16 mouse cellular contexts compared by ENCODE assay signal in the genomic region with DNA sequence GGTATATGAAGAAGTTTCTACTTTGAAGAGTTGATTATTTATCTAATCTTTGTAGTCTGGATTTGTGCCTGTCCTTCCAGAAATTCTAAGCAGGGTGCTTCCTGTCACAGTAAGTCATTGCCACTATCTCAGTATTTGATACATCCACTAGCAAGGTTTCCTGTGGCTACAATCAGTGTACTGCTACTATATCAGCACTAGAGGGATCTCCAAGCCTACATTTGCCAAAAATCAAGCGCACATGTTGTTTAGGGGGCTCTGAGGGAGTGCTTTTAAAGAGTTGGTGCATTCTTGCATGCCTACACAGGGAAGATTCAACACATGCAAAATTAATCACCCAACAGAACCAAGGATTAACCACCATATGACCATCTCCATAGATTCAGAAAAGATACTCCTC. TPM values are rescaled to one million over a fixed set of nuclear protein-coding genes. Genes with fewer than 3 reads are reported as not detected.
DNase-seq lines count a peak whose midpoint lies in the region; ATAC-seq and TF ChIP-seq lines count a peak whose summit lies in the region.
"Had no signal": no experiment of that assay in that cellular context is flagged by ENCODE, and none has a peak within 500 bp of the region (broad histone marks: within the 10 kb centered on the region; RNA-seq: fewer than 3 reads in every experiment).

No protein-coding gene starts in this region.

- no peaks in the 10 kb centered on the region for H3K79me2 ChIP-seq in heart, adult 2 months (replicated peaks; ENCODE audit: control insufficient read depth, insufficient read depth, low read length)

- intact Hi-C loops in heart, adult 2 months (cut with DNase I): no loop called here

- peak; percentile 31 for TF ChIP-seq CTCF in heart, adult 2 months (IDR thresholded peaks at IDR 0.05)
- peak; percentile 7; the same call in 1 of the 2 replicates for TF ChIP-seq CTCF in liver, embryonic 14.5 days (IDR thresholded peaks at IDR 0.05; ENCODE audit: low read depth)
- peak; percentile 21; the same call in 1 of the 2 replicates for TF ChIP-seq CTCF in E14TG2a.4 (conservative IDR thresholded peaks at IDR 0.05; ENCODE audit: low read length)

- no peaks in the 10 kb centered on the region for H3K27me3 ChIP-seq in heart, adult 2 months (ENCODE audit: control insufficient read depth, insufficient read depth, low read length)
- H3K27me3 ChIP-seq in heart, embryonic 11.5 days (ENCODE audit: control insufficient read depth, insufficient read depth, low read length): no peaks in the 10 kb centered on the region
- no peaks in the 10 kb centered on the region for H3K27me3 ChIP-seq in liver, embryonic 14.5 days (ENCODE audit: control insufficient read depth, insufficient read depth, low read length)
- no peaks in the 10 kb centered on the region; the same call in 1 of the 2 replicates for H3K27me3 ChIP-seq in liver, embryonic 12.5 days (replicated peaks)
- H3K27me3 ChIP-seq in E14TG2a.4 (ENCODE audit: insufficient read depth, low read length): no peaks in the 10 kb centered on the region
- H3K27me3 ChIP-seq: embryonic facial prominence, embryonic 13.5 days; limb, embryonic 12.5 days; liver, embryonic 15.5 days had no signal

- H3K9ac ChIP-seq in heart, adult 2 months (ENCODE audit: low read depth, low read length): no peak overlapping the region
- no peak overlapping the region for H3K9ac ChIP-seq in heart, embryonic 11.5 days (ENCODE audit: low read depth, low read length)
- no peak overlapping the region for H3K9ac ChIP-seq in liver, embryonic 14.5 days (replicated peaks)
- no peak overlapping the region for H3K9ac ChIP-seq in liver, embryonic 12.5 days
- H3K9ac ChIP-seq: embryonic facial prominence, embryonic 13.5 days; limb, embryonic 12.5 days; liver, embryonic 15.5 days had no signal

- H3K4me2 ChIP-seq in heart, embryonic 11.5 days: no peak overlapping the region
- H3K4me2 ChIP-seq in liver, embryonic 14.5 days (ENCODE audit: low read depth): no peak overlapping the region
- H3K4me2 ChIP-seq in liver, embryonic 12.5 days: no peak overlapping the region
- H3K4me2 ChIP-seq: embryonic facial prominence, embryonic 13.5 days; limb, embryonic 12.5 days; liver, embryonic 15.5 days had no signal

- no peaks in the 10 kb centered on the region for H3K9me3 ChIP-seq in heart, embryonic 11.5 days (replicated peaks; ENCODE audit: control insufficient read depth, low read length)
- no peaks in the 10 kb centered on the region for H3K9me3 ChIP-seq in liver, embryonic 14.5 days (ENCODE audit: control insufficient read depth, low read length)
- no peaks in the 10 kb centered on the region for H3K9me3 ChIP-seq in liver, embryonic 12.5 days (replicated peaks)
- no peaks in the 10 kb centered on the region for H3K9me3 ChIP-seq in E14TG2a.4 (ENCODE audit: low read length)
- H3K9me3 ChIP-seq: embryonic facial prominence, embryonic 13.5 days; limb, embryonic 12.5 days; liver, embryonic 15.5 days had no signal

- DNase-seq in heart, adult 2 months: no peak
- DNase-seq in liver, embryonic 14.5 days (ENCODE audit: low read depth in 3 of 3, low spot score in 3 of 3): no peak
- no peak for DNase-seq in gastrocnemius, adult 8-10 months (ENCODE audit: low spot score in 2 of 2)
- DNase-seq: adrenal gland, postnatal 14 days; cerebellum, adult 11 months; kidney, adult 2 months; kidney, postnatal 25 days; right cerebral cortex, adult 18-20 months had no signal

- H3K4me1 ChIP-seq in heart, adult 2 months (ENCODE audit: control insufficient read depth, insufficient read depth, low read length): no peaks in the 10 kb centered on the region
- H3K4me1 ChIP-seq in heart, embryonic 11.5 days (ENCODE audit: control insufficient read depth, insufficient read depth, low read length): no peaks in the 10 kb centered on the region
- no peaks in the 10 kb centered on the region for H3K4me1 ChIP-seq in liver, embryonic 14.5 days (replicated peaks; ENCODE audit: control insufficient read depth in 2 of 2, insufficient read depth in 2 of 2, low read length in 1 of 2)
- H3K4me1 ChIP-seq in liver, embryonic 12.5 days: no peaks in the 10 kb centered on the region
- no peaks in the 10 kb centered on the region for H3K4me1 ChIP-seq in E14TG2a.4 (replicated peaks; ENCODE audit: low read depth, low read length)
- H3K4me1 ChIP-seq: embryonic facial prominence, embryonic 13.5 days; limb, embryonic 12.5 days; liver, embryonic 15.5 days had no signal

- WGBS in heart, adult 2 months: 18% methylated on average over 1 of the region's 1 CpGs
- WGBS in heart, embryonic 11.5 days (ENCODE audit: insufficient replicate concordance): 37% methylated on average over 1 of the region's 1 CpGs
- WGBS in liver, embryonic 14.5 days (ENCODE audit: insufficient replicate concordance): 25% methylated on average over 1 of the region's 1 CpGs
- 28% methylated on average over 1 of the region's 1 CpGs for WGBS in liver, embryonic 12.5 days (ENCODE audit: insufficient replicate concordance)

- H3K27ac ChIP-seq in heart, adult 2 months: no peak overlapping the region
- no peak overlapping the region for H3K27ac ChIP-seq in heart, embryonic 11.5 days (ENCODE audit: low read depth, low read length)
- no peak overlapping the region for H3K27ac ChIP-seq in liver, embryonic 14.5 days
- H3K27ac ChIP-seq in liver, embryonic 12.5 days: no peak overlapping the region
- H3K27ac ChIP-seq: embryonic facial prominence, embryonic 13.5 days; limb, embryonic 12.5 days; liver, embryonic 15.5 days had no signal

- no peak for TF ChIP-seq EP300 in heart, adult 2 months (IDR thresholded peaks at IDR 0.05; ENCODE audit: insufficient read depth, low read depth, low read length)
- no peak for TF ChIP-seq EP300 in liver, embryonic 14.5 days (IDR thresholded peaks at IDR 0.05; ENCODE audit: low read depth)

- no peak for ATAC-seq in heart, embryonic 11.5 days (replicated peaks; ENCODE audit: insufficient number of reproducible peaks, low FRiP score, low TSS enrichment)
- no peak for ATAC-seq in liver, embryonic 14.5 days (ENCODE audit: insufficient read depth)
- ATAC-seq in liver, embryonic 12.5 days: no peak
- peak; percentile 44; the same call in 1 of the 2 replicates for ATAC-seq in megakaryocyte progenitor cell, adult 5-6 weeks (replicated peaks; ENCODE audit: poor library complexity)
- ATAC-seq: forebrain, embryonic 16.5 days had no signal

- no peak overlapping the region for H3K4me3 ChIP-seq in heart, adult 2 months
- H3K4me3 ChIP-seq in heart, embryonic 11.5 days (ENCODE audit: low read depth, low read length): no peak overlapping the region
- no peak overlapping the region for H3K4me3 ChIP-seq in liver, embryonic 14.5 days (ENCODE audit: insufficient read depth in 1 of 2, low read depth in 2 of 2, low read length in 2 of 2)
- H3K4me3 ChIP-seq in liver, embryonic 12.5 days: no peak overlapping the region
- no peak overlapping the region for H3K4me3 ChIP-seq in E14TG2a.4 (replicated peaks; ENCODE audit: low read length)
- H3K4me3 ChIP-seq: embryonic facial prominence, embryonic 13.5 days; limb, embryonic 12.5 days; liver, embryonic 15.5 days had no signal

- no peaks in the 10 kb centered on the region for H3K36me3 ChIP-seq in heart, adult 2 months (ENCODE audit: control insufficient read depth, insufficient read depth, low read length)
- H3K36me3 ChIP-seq in heart, embryonic 11.5 days (ENCODE audit: control insufficient read depth, insufficient read depth, low read length): no peaks in the 10 kb centered on the region
- H3K36me3 ChIP-seq in liver, embryonic 14.5 days (replicated peaks; ENCODE audit: control insufficient read depth, insufficient read depth, low read depth): no peaks in the 10 kb centered on the region
- no peaks in the 10 kb centered on the region for H3K36me3 ChIP-seq in liver, embryonic 12.5 days
- no peaks in the 10 kb centered on the region for H3K36me3 ChIP-seq in E14TG2a.4 (ENCODE audit: insufficient read depth, low read length)
- H3K36me3 ChIP-seq: embryonic facial prominence, embryonic 13.5 days; limb, embryonic 12.5 days; liver, embryonic 15.5 days had no signal

- TF ChIP-seq POLR2A in heart, adult 2 months (IDR thresholded peaks at IDR 0.05; ENCODE audit: insufficient read depth, low read depth, low read length): no peak

RNA-seq across cellular contexts. Expression of a gene that starts 21.5 kb away (rescaled TPM):
- 10 to 100 TPM; 51.3 to 54.0 TPM for total RNA-seq in heart, adult 2 months (2021)
- 38.9 and 56.0 TPM in 2 replicates for polyA plus RNA-seq in heart, adult 2 months (2012; rRNA removed)
- polyA plus RNA-seq in heart, embryonic 11.5 days (2014; fragmentation: Nextera tagmentation; extraction: Ambion mirVana): 191 and 215 TPM in 2 replicates
- polyA plus RNA-seq in liver, embryonic 14.5 days (2012; rRNA removed): 42.4 and 56.8 TPM in 2 replicates
- polyA plus RNA-seq in liver, embryonic 14.5 days (2014; fragmentation: Nextera tagmentation; extraction: Ambion mirVana): 111 and 116 TPM in 2 replicates
- polyA plus RNA-seq in liver, embryonic 12.5 days (2016; fragmentation: Nextera tagmentation; extraction: Ambion mirVana): 150 TPM in 2 replicates
- total RNA-seq in megakaryocyte progenitor cell, adult 5-6 weeks (2015): 146 and 157 TPM in 2 replicates
- 268 and 289 TPM in 2 replicates for total RNA-seq in megakaryocyte progenitor cell, adult 5-6 weeks (2017)
- total RNA-seq in gastrocnemius, adult 8-10 months (2022): 10 to 100 TPM; 36.4 to 49.9 (median 40.9) TPM

RNA-seq across cellular contexts. Expression of a gene that starts 22.1 kb away (rescaled TPM):
- total RNA-seq in heart, adult 2 months (2021): 10 to 100 TPM; 26.4 to 33.4 TPM
- polyA plus RNA-seq in heart, adult 2 months (2012; rRNA removed): 11.8 and 18.4 TPM in 2 replicates
- 33.2 and 45.1 TPM in 2 replicates for polyA plus RNA-seq in heart, embryonic 11.5 days (2014; fragmentation: Nextera tagmentation; extraction: Ambion mirVana)
- 10.1 and 15.9 TPM in 2 replicates for polyA plus RNA-seq in liver, embryonic 14.5 days (2012; rRNA removed)
- polyA plus RNA-seq in liver, embryonic 14.5 days (2014; fragmentation: Nextera tagmentation; extraction: Ambion mirVana): 64.0 and 72.6 TPM in 2 replicates
- polyA plus RNA-seq in liver, embryonic 12.5 days (2016; fragmentation: Nextera tagmentation; extraction: Ambion mirVana): 54.2 and 61.1 TPM in 2 replicates
- 1.1 and 1.8 TPM in 2 replicates for total RNA-seq in megakaryocyte progenitor cell, adult 5-6 weeks (2015)
- 1.8 and 3.0 TPM in 2 replicates for total RNA-seq in megakaryocyte progenitor cell, adult 5-6 weeks (2017)
- total RNA-seq in gastrocnemius, adult 8-10 months (2022): 100 to 1,000 TPM; 156 to 192 (median 179) TPM

RNA-seq across cellular contexts. Expression of a gene that starts 23.7 kb away (rescaled TPM):
- 1 to 10 TPM; 1.3 to 1.7 TPM for total RNA-seq in heart, adult 2 months (2021)
- 0.51 and 0.82 TPM in 2 replicates for polyA plus RNA-seq in heart, adult 2 months (2012; rRNA removed)
- 0.76 TPM in 1 of 2 replicates, not detected in the other for polyA plus RNA-seq in heart, embryonic 11.5 days (2014; fragmentation: Nextera tagmentation; extraction: Ambion mirVana)
- polyA plus RNA-seq in liver, embryonic 14.5 days (2012; rRNA removed): 0.57 and 0.62 TPM in 2 replicates
- polyA plus RNA-seq in liver, embryonic 14.5 days (2014; fragmentation: Nextera tagmentation; extraction: Ambion mirVana): 0.38 and 0.51 TPM in 2 replicates
- 0.43 and 0.82 TPM in 2 replicates for polyA plus RNA-seq in liver, embryonic 12.5 days (2016; fragmentation: Nextera tagmentation; extraction: Ambion mirVana)
- 1.6 and 1.8 TPM in 2 replicates for total RNA-seq in megakaryocyte progenitor cell, adult 5-6 weeks (2015)
- 0.83 and 2.2 TPM in 2 replicates for total RNA-seq in megakaryocyte progenitor cell, adult 5-6 weeks (2017)
- 1 to 10 TPM; 1.4 to 1.8 (median 1.5) TPM for total RNA-seq in gastrocnemius, adult 8-10 months (2022)
